Mouse (Mus musculus) B cell, adult (primary cell): ENCODE results near the gene Mc1r. TPM values are rescaled to one million over a fixed set of nuclear protein-coding genes. Genes with fewer than 3 reads are reported as not detected.

Experiments
- total RNA-seq: library from RNA; stranded (reverse); gene quantifications from 4 replicates; pipeline ENCODE4 v1.2.4, GENCODE M21; 2023; ENCODE audit not compliant: inconsistent age

The Mc1r gene
- not detected in 4 replicates for total RNA-seq

DNA sequence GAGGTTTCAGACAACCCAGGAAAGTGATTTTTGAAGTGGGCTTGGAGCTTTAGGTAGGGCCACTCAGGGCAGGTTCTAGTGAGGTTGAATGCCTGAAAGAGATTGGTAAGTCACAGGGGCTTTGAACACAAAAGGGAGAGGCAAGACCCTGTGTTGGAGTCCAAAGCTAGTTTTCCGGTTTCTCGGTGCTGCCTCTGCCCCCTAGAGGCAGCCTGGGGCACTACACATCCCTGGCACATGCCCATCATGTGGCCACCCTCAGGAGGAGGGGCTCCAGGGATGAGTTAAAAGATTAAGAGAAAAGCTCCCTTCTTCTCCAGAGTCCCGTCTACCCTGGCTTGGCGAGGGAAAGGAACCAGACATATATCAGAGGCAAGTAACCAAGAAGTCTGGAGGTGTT lies at the start of gene Mc1r:
Gene Mc1r, plus strand, starts transcription at position 322 of the 400 bp plus-strand sequence.

DNA sequence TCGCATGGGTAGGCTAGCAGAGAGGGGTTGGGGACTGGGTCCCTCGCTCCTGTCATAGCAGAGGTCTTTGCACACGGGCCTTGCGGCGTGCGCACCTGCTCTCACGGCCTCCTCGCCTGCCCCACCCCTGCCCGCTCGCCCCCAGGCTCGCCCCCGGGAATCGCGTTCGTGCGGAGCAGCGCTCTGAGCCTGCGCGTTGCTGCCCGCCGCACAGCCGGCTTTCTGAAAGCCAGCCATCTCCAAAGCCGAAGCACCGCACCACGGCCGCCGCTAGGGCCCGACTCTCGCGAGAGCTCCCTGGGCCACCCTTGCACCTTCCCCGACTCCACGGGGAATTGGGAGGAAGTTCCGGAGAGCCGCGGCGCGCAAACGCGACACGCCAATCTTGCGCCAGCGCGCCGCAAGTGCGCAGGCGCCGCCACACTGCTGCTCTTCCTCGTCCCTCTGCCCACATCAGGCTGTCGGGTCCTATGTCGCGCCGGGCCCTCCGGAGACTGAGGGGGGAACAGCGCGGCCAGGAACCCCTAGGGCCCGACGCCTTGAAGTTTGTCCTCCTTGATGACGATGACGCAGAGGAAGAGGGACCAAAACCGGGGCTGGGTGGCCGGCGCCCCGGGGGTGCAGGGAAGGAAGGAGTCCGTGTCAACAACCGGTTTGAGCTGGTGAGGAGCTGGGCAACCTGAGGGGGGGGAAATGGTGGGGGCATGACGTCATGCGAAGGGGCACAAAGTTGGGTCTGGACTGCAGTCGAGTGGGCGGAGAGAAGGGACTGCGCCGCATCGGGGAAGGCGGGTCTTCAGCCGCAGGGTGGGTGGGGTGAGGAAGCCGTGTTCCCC lies 33.3 kb upstream of the Mc1r start, which contains the start of gene Tcf25:
Gene Tcf25, plus strand, starts transcription at position 351 of the 836 bp plus-strand sequence.

DNA sequence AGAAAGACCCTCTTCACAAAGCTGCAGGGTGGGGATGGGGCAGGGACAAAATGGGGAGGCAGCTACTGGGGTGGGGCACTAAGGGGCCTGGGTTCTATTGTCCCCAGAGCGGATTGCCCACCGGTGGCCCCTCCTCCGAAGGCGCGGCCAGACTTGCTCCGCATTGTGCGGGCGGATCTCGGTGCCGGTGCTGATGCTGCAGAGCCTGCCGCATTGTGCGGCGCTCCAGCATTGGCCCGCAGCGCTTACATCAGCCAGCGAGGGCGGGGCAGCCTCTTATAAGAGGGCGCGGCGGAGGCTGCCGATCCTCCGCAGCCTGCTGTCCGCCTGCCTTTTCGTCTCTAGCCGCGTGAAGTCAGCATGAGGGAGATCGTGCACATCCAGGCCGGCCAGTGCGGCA lies 4.3 kb downstream of the Mc1r start, which contains the start of gene Tubb3:
Gene Tubb3, plus strand, starts transcription at position 179 of the 400 bp plus-strand sequence.

DNA sequence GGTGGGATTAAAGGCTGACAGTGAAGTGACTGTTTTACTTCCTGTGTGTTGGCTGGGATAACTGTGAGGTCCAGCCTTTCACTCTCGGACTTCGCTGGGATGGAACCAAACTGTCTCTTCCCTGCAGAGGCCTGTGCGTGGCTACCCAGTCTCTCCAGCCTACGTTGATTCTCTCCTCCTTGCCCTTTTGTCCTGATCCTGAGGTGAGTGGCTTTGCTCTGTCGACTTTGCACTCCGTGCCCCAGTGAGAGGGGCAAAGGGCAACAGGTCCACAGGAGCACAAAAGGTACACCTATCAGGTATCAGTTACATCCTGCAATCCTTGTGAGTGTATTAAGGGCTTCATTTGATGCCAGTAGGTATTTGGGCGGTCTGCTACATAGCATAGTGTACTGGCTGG lies 16.5 kb downstream of the Mc1r start, which contains the start of gene Def8:
Gene Def8, plus strand, starts transcription at position 87 of the 400 bp plus-strand sequence.

Other genes starting within 250 kb of the Mc1r start
- gene Sult5a1, start 248.8 kb upstream of the Mc1r start, total RNA-seq = not detected in 4 replicates
- gene Dpep1, start 220.9 kb upstream of the Mc1r start, total RNA-seq = not detected in 4 replicates
- 66.8 to 158 TPM (median 72.6 TPM) in 4 replicates for gene Chmp1a, start 194.3 kb upstream of the Mc1r start, total RNA-seq
- gene Spata33, start 194.3 kb upstream of the Mc1r start, total RNA-seq = 0.12 to 0.19 TPM in 2 of 4 replicates, not detected in the others
- gene Cdk10, start 182.3 kb upstream of the Mc1r start, total RNA-seq = 60.9 to 68.8 TPM (median 67.4 TPM) in 4 replicates
- 13.4 to 14.4 TPM (median 13.8 TPM) in 4 replicates for gene Spata2l, start 170.9 kb upstream of the Mc1r start, total RNA-seq
- gene Zfp276, start 152.9 kb upstream of the Mc1r start, total RNA-seq = 29.1 to 40.7 TPM (median 32.4 TPM) in 4 replicates
- 37.3 to 41.9 TPM (median 38.8 TPM) in 4 replicates for gene Vps9d1, start 152.8 kb upstream of the Mc1r start, total RNA-seq
- 70.1 to 105 TPM (median 89.3 TPM) in 4 replicates for gene Fanca, start 88.5 kb upstream of the Mc1r start, total RNA-seq
- gene Spire2, start 74.4 kb upstream of the Mc1r start, total RNA-seq = not detected in 4 replicates
- gene Tcf25, start 33.4 kb upstream of the Mc1r start, total RNA-seq = 231 to 266 TPM (median 241 TPM) in 4 replicates
- gene Tubb3, start 4.3 kb downstream of the Mc1r start, total RNA-seq = 0.26 to 0.58 TPM (median 0.45 TPM) in 3 of 4 replicates, not detected in the other
- gene Def8, start 16.4 kb downstream of the Mc1r start, total RNA-seq = 9.6 to 14.3 TPM (median 11.6 TPM) in 4 replicates
- 42.4 to 55.1 TPM (median 49.9 TPM) in 4 replicates for gene Afg3l1, start 70.8 kb downstream of the Mc1r start, total RNA-seq
- not detected in 4 replicates for gene Dbndd1, start 108.4 kb downstream of the Mc1r start, total RNA-seq
- 2.8 to 5.4 TPM (median 4.1 TPM) in 4 replicates for gene Gas8, start 111.7 kb downstream of the Mc1r start, total RNA-seq
- gene Rhou, start 246.8 kb downstream of the Mc1r start, total RNA-seq = not detected in 4 replicates